Mouse (Mus musculus) gastrocnemius, postnatal 25 days (tissue): ENCODE data around the gene Fam169a. TPM values are rescaled to one million over a fixed set of nuclear protein-coding genes. Genes with fewer than 3 reads are reported as not detected.

Experiments used
- DNase-seq: peaks from one replicate; pipeline ENCODE4 v3.0.0; 2022
- total RNA-seq, 2 experiments: library from RNA; stranded (reverse); gene quantifications; 1 replicate in 1 of 2; 2 replicates in 1 of 2; pipeline ENCODE4 v1.2.3; 2021

The Fam169a gene
- total RNA-seq, 2 experiments from 2014 or later = not detected

DNA sequence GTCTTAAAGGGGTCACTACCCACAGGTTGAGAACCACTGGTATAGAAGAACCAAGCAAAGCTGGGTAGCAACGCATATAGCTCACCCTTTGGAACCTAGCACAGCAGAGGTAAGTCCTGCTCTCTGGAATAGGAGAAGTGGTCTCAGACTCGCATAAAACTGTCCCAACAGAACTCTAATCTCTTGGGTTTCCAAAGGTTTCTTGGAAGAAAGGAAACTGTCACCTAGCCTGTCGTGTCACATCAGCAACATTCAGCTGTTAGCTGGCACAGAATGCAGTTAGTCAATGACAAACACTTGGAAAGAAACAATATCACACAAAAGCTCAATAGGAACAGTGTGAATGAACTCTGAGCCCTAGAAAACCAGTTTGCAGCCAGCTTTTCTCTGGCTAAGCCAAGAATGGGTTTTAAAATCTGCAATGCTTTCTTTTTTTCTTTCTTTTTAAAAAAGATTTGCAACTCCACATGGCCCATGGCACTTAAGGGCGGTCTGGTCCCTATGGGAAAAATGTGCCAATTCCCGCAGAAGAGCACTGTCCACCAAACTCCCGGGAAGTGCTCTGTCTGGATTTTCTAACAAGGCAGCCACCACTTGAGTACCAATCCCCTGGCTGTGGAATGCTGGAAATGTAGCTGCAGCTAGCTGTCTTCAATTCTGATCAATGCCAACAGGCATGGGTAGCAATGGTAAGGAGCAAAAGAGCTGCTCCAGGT is 113.2 kb downstream of the Fam169a start:
- no peak for DNase-seq

Other genes with a start within 250 kb of the Fam169a start
- gene Gcnt4, start 142.6 kb upstream of the Fam169a start, total RNA-seq = under 1 TPM; 0.08 TPM
- not detected for gene 1700029F12Rik, start 32.9 kb upstream of the Fam169a start, total RNA-seq
- 1 to 10 TPM in 1 of 2 experiments, not detected in 1; 7.6 TPM for gene Gm6169, start 32.0 kb downstream of the Fam169a start, total RNA-seq
- 10 to 100 TPM; 42.7 to 48.2 TPM for gene Gfm2, start 70.7 kb downstream of the Fam169a start, total RNA-seq
- 10 to 100 TPM; 45.0 to 47.4 TPM for gene Nsa2, start 70.7 kb downstream of the Fam169a start, total RNA-seq
- gene Hexb, start 131.1 kb downstream of the Fam169a start, total RNA-seq = 1 to 10 TPM; 8.0 to 8.2 TPM
- 1 to 10 TPM; 1.6 to 1.8 TPM for gene Enc1, start 173.8 kb downstream of the Fam169a start, total RNA-seq